Mouse (Mus musculus) liver, embryonic 14.5 days (tissue): ENCODE results near the gene Atg101.

Experiments used
- CTCF ChIP-seq: IDR thresholded peaks from 2 replicates; pipeline ENCODE4 v1.5.1; 2016; ENCODE audit warnings: antibody characterized with exemption, low read depth, control low read depth
- EP300 ChIP-seq: IDR thresholded peaks from 2 replicates; pipeline ENCODE4 v1.6.1; 2016; ENCODE audit warnings: antibody characterized with exemption, low read depth

GRCm38 (mm10) chr15:101316279-101316912 is 32.3 kb downstream of the Atg101 start:
- no peak for TF ChIP-seq CTCF
- no peak for TF ChIP-seq EP300
